Mouse (Mus musculus) MN1 (cell line): Measurements from ENCODE around the gene 2610318N02Rik.
A peak's percentile ranks its signal among the peaks of the same experiment; 100 is the strongest.
"Not testable (repeated sequence)": the region's sequence is repeated elsewhere in the genome, so short reads cannot be mapped to it uniquely, and the experiment has no call there.

Experiments used
- DNase-seq: peaks from one replicate; pipeline ENCODE4 v3.0.0-alpha.2; 2016; ENCODE audit warnings: low spot score

The 2610318N02Rik gene

GRCm38 (mm10) chr16:17124871-17125520, at the start of gene 2610318N02Rik:
Gene 2610318N02Rik (minus strand): TSS chr16:17125167.
- DNase-seq = peak; percentile 94

GRCm38 (mm10) chr16:17168049-17168448, 43.1 kb upstream of the 2610318N02Rik start:
- DNase-seq = no peak

DNA sequence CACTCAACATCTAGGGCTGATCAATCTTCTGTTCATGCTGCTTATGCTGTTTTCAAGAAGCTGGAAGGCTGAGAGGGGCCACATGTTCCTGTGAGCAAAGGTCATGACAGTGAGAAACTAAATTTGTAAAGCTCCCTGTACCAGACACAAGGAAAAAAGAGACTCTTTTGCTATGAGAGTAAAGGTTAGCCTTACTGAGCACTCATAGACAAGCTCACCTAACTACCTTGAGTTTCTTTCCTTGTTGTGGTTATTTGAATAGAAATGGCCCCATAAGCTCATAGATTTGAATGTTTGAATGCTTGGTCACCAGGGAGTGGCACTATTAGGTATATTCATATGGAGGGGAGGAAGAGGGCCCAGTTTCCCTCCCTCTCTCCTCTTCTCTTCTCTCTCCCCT, 42.2 kb upstream of the 2610318N02Rik start:
- DNase-seq = no peak

DNA sequence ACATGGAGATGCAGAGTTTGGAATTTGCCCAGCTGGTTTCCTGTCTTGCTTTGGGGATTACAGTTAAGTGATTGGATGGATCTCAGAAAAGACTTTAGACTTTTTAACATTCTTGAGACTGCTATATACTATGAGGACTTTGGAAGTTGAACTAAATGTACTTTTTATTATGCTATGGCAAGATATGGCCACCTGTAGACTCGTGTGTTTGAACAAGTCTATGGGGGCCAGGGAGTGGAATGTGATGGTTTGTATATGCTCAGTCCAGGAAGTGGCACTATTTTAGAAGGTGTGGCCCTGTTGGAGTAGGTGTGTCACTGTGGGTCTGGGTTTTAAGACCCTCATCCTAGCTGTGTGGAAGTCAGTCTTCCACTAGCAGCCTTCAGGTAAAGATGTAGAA, 40.5 kb upstream of the 2610318N02Rik start:
- DNase-seq = not testable (repeated sequence)

GRCm38 (mm10) chr16:17154346-17154745, 29.4 kb upstream of the 2610318N02Rik start:
- DNase-seq = no peak

DNA sequence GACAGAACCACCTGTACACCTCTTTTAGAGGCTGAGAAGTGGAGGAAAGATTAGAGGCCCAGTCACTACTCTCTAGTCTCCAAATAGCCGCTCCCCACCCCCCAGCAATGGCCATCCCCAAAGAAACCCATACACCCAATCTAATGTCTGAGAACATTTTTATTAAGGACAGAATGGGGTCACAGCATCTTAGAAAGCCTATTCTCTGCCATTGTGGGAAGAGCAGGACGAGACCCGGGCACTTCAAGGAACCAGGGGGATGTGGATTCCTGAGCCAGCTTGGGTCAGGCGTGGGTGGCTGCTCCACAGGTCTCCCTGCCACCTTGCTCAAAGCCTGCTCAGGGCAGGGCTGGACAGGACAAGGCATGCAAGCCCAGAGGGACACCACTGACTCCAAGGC, 26.9 kb upstream of the 2610318N02Rik start:
- no peak for DNase-seq

DNA sequence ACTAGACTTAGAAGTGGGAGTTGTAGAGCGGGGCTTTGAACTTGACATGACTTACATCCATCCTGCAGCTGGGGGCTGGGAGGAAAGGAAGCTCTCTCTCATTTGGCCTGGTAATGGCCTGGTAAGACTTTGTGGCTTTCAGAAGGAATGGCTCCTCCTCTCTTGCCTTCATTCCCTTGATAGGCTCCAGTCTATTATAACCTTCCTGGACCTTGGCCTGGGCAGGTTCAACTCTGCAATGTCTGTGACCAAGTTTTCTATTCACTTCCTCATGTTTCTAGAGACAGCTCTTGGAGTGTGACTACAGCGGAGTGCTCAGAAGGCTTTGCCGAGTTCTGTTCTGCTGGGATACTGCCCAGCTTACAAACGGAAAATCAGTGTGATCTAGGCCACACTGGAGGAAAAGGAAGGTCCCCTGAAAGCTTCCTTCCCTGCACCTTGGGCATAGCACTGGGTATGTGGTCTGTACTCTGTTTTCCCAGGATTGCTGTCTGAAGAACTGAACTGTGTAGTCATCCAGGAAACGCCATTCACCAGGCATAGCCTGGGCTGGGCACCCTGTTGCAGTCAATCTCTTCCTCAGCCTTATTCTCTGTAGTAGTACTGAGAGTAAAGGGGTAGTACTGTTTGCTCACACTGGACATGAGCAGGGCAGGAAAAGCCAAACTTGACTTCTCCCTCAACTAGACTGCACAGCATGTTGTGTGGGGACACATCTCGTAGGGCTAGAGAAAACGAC, 25.7 kb upstream of the 2610318N02Rik start:
- no peak for DNase-seq

- DNase-seq = peak; percentile 75
Observed at GRCm38 (mm10) chr16:17148084-17148483, 23.1 kb upstream of the 2610318N02Rik start.

GRCm38 (mm10) chr16:17147391-17147929, 22.5 kb upstream of the 2610318N02Rik start:
- peak; percentile 44 for DNase-seq

DNA sequence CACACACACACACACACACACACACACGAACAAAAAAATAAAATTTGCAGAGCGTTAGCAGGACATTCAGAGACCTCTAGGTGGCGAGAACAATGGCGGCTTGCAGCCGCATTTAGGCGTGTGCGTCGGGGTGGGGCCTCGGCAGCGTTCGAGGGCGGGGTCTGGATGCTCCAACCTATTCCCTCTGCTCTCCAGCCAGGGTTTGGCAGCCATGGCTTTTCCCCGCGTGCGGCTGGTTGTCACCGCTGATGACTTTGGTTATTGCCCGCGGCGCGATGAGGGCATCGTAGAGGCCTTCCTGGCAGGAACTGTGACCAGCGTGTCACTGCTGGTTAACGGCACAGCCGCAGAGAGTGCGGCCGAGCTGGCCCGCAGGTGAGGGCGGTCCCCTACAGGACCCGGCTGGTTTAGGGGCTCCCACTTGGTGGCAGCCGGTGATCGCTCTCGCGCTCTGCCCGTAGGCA, 21.8 kb upstream of the 2610318N02Rik start, which contains the start of gene Ccdc116:
TSS of gene Ccdc116 (minus strand) at position 458 of the 464 bp plus-strand sequence.
- peak; percentile 94 for DNase-seq

DNA sequence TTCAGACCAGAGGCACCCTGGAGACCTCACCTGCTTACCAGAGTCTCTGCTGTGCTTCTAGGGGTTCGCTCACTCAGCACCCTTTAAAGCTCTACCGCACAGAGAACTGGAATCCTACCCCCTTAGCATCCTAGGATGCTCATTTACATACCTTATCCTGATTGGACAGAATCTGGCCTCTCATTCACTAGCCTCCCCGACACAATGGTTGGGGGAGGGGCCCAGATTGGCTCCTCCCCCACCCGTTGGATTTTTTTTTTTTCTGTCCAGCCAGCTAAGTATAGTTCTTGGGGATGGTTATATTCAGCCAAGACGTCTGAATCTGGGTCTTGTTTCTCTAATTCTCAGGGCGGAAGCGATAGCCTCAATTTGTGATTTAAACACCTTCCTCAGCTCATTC, 19.4 kb upstream of the 2610318N02Rik start, which contains the start of gene Ydjc:
TSS of gene Ydjc (plus strand) at position 283 of the 400 bp plus-strand sequence.
- no peak for DNase-seq

- peak; percentile 72 for DNase-seq
Observed at GRCm38 (mm10) chr16:17137355-17137754, 12.4 kb upstream of the 2610318N02Rik start.

DNA sequence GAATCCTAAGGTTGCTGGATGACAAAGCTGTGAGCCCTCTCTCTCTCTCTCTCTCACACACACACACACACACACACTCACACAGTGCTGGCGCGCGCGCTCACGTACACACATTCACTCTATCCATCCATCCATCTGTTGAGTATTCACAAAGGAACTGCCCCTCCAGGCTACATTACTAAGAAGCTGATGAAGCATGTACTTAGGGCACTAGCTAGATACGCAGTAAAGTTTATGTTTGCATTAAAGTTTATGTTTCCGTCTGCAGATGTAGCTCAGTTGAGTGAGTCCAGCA, 7.9 kb upstream of the 2610318N02Rik start:
- no peak for DNase-seq

- DNase-seq = peak; percentile 97
Observed at GRCm38 (mm10) chr16:17132089-17132905, 7.3 kb upstream of the 2610318N02Rik start, which contains the start of gene Sdf2l1. Gene Sdf2l1 (minus strand): TSS chr16:17132383.

DNA sequence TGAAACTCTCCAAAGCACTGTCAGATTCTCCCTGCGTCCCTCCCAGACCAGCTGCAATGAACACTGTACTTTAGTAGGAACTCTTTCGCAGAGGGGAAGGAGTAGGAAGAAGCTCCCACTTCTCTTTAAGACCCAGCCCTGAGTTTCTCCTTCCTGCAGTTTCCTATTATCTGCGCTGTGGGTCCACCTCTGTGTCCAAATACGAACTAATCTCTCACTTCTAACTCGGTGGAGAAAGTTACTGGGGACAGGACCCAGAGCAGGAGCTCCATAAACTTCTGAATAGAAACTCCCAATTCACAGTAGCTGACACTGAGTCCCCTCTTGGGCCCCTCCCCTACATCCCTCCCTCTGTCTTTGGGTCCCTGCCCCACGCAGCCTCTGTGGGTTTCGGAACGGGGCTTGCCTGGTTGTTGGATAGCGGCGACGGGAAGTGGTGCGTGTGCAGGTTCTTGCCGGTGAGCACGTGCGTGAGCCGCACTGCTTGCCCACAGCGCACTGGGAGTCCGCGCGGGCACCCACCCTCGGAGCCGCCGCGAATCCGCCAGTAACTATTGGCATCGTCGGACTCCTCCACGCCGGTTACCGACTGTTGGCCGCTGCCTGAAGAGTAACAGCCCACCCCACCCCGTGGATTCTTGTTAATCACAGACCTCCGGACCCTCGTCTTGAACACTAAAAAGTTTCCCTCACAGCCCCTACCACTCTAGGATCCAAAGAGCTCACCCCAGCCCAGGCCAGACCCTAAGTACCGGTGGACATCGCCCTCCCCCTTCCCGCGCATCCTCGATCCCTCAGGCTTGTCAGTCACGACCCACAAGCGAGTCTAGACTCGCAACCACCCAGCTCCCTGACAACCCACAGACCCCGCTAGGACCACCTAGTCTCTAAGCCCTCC, 6.5 kb upstream of the 2610318N02Rik start:
- peak; percentile 42 for DNase-seq

DNA sequence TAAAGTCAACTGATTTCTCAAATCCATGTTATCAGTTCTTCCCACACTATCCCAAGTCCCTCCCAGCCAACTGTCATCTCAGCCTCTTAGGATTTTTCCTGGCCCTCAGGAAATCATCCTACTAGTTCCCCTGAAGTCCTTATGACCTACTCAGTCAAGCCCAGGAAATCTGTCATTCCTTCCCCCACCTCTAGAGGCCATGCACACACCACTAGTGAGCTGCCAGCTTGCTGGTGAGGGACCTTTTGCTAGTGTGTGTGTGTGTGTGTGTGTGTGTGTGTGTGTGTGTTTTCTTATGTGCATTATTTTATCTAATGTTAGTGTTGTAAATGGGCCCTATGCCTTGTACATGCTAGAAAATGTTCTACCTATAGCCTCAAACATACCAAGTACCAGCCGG, 2.3 kb upstream of the 2610318N02Rik start:
- DNase-seq = peak; percentile 80

DNA sequence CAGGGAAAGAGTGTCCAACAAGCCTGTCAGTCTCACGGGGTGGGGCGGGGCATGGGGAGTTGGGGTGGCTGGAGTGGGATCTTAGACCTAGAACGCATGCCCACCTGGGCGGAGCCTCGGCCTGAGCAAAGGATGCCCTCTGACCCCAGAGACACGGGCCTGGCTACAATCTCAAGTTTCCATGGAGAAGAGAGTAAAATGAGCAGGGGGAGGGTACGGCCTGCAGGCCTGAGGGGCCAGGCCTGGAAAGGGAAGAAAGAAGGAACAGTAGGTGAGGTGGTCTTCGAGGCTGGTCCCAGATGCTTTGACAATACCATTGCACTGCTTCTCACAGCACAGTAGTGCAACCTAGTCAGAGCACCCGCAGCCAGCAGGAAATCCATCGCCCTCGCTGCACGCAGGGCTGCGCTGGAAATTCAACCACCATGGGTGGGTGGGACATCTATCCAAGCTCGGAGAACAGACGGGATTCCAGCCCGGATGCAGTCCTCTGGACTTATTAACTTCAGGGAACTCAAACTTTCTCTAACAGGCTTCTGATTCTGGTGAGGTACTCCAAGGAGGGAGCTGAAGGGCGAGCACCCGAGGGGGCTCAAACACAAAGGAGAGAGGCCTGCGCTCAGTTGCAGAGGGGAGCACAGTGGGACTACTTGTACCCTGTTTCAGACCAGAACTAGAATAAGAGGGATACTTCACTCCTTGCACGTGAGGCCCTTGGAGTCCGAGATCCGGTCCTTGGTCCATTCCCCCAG, 672 bp downstream of the 2610318N02Rik start:
- DNase-seq = peak; percentile 50

- peak; percentile 26 for DNase-seq
Observed at GRCm38 (mm10) chr16:17121569-17121968, 3.4 kb downstream of the 2610318N02Rik start.

GRCm38 (mm10) chr16:17117309-17117799, 7.6 kb downstream of the 2610318N02Rik start:
- no peak for DNase-seq
